Mouse (Mus musculus): ENCODE results near the gene Prss35. TPM values are rescaled to one million over a fixed set of nuclear protein-coding genes. Genes with fewer than 3 reads are reported as not detected.

Prss35 gene
- 6.2 and 8.4 TPM in 2 replicates for polyA plus RNA-seq (2015; fragmentation: Nextera tagmentation; extraction: Ambion mirVana)

- 5% methylated on average over 19 of the region's 19 CpGs for WGBS
Observed at GRCm38 (mm10) chr9:86742959-86743911, at the start of gene Prss35. Prss35 (plus strand) TSS chr9:86743649.

GRCm38 (mm10) chr9:86693935-86694334, 49.5 kb upstream of the Prss35 start:
- Histone ChIP-seq H3K4me1 (ENCODE audit: insufficient read depth, low read length) (0 out of 2 replicates have a peak, but pooled peaks cover 3% of the 10 kb centered on the region), H3K9me3 (ENCODE audit: low read length) (no peaks in the 10 kb centered on the region), H3K27ac (ENCODE audit: low read length) (no peak overlapping the region), H3K4me2 (replicated peaks; ENCODE audit: low read depth, low read length) (no peak overlapping the region), H3K4me3 (ENCODE audit: low read length) (no peak overlapping the region), H3K36me3 (ENCODE audit: insufficient read depth, low read length) (no peaks in the 10 kb centered on the region), H3K9ac (replicated peaks; ENCODE audit: low read length) (no peak overlapping the region), H3K27me3 (ENCODE audit: insufficient read depth, low read length) (no peaks in the 10 kb centered on the region)
- ATAC-seq (ENCODE audit: low FRiP score, low TSS enrichment), result no peak
- WGBS, result 84% methylated on average over 6 of the region's 6 CpGs

More at GRCm38 (mm10) chr9:86742959-86743911, at the start of gene Prss35:
- H3K9ac ChIP-seq (replicated peaks; ENCODE audit: low read length), result no peak within 1 kb of the TSS
- peak within 1 kb of the TSS; percentile 31 for H3K4me3 ChIP-seq (ENCODE audit: low read length)
- peak within 1 kb of the TSS; percentile 46 for H3K4me2 ChIP-seq (replicated peaks; ENCODE audit: low read depth, low read length)
- peaks cover 6% of the 10 kb centered on the region for H3K4me1 ChIP-seq (ENCODE audit: insufficient read depth, low read length)
- peak; percentile 94 for ATAC-seq (ENCODE audit: low FRiP score, low TSS enrichment)
- no peaks in the 10 kb centered on the region for H3K9me3 ChIP-seq (ENCODE audit: low read length)
- no peaks in the 10 kb centered on the region for H3K36me3 ChIP-seq (ENCODE audit: insufficient read depth, low read length)
- no peak within 1 kb of the TSS for H3K27ac ChIP-seq (ENCODE audit: low read length)
- H3K27me3 ChIP-seq (ENCODE audit: insufficient read depth, low read length), result no peaks in the 10 kb centered on the region; the same call in none of the 2 replicates

- no peaks in the 10 kb centered on the region for H3K27me3 ChIP-seq (ENCODE audit: insufficient read depth, low read length)
- H3K36me3 ChIP-seq (ENCODE audit: insufficient read depth, low read length), result no peaks in the 10 kb centered on the region
- no peaks in the 10 kb centered on the region for H3K9me3 ChIP-seq (ENCODE audit: low read length)
- H3K4me2 ChIP-seq (replicated peaks; ENCODE audit: low read depth, low read length), result no peak overlapping the region
- WGBS, result 96% methylated on average over 7 of the region's 7 CpGs
- ATAC-seq (ENCODE audit: low FRiP score, low TSS enrichment), result no peak
- H3K9ac ChIP-seq (replicated peaks; ENCODE audit: low read length), result no peak overlapping the region
- 0 out of 2 replicates have a peak, but pooled peaks cover 3% of the 10 kb centered on the region for H3K4me1 ChIP-seq (ENCODE audit: insufficient read depth, low read length)
- H3K4me3 ChIP-seq (ENCODE audit: low read length), result no peak overlapping the region
- H3K27ac ChIP-seq (ENCODE audit: low read length), result no peak overlapping the region
Observed at GRCm38 (mm10) chr9:86694644-86695043, 48.8 kb upstream of the Prss35 start.

- 2% methylated on average over 22 of the region's 56 CpGs for WGBS
- Histone ChIP-seq H3K4me1 (ENCODE audit: insufficient read depth, low read length) (0 out of 2 replicates have a peak, but pooled peaks cover 3% of the 10 kb centered on the region), H3K27me3 (ENCODE audit: insufficient read depth, low read length) (no peaks in the 10 kb centered on the region), H3K36me3 (ENCODE audit: insufficient read depth, low read length) (no peaks in the 10 kb centered on the region), H3K4me2 (replicated peaks; ENCODE audit: low read depth, low read length) (peak overlapping the region; percentile 94), H3K4me3 (ENCODE audit: low read length) (peak overlapping the region; percentile 72), H3K9ac (replicated peaks; ENCODE audit: low read length) (peak overlapping the region; percentile 80), H3K27ac (ENCODE audit: low read length) (no peak overlapping the region), H3K9me3 (ENCODE audit: low read length) (no peaks in the 10 kb centered on the region)
- peak; percentile 72 for ATAC-seq (ENCODE audit: low FRiP score, low TSS enrichment)
Observed at GRCm38 (mm10) chr9:86695199-86695817, 48.1 kb upstream of the Prss35 start.

GRCm38 (mm10) chr9:86695818-86696261, 47.6 kb upstream of the Prss35 start, which contains the start of gene Me1:
Me1 (minus strand) TSS chr9:86695953.
- Histone ChIP-seq H3K36me3 (ENCODE audit: insufficient read depth, low read length) (no peaks in the 10 kb centered on the region), H3K4me1 (ENCODE audit: insufficient read depth, low read length) (0 out of 2 replicates have a peak, but pooled peaks cover 3% of the 10 kb centered on the region), H3K9me3 (ENCODE audit: low read length) (no peaks in the 10 kb centered on the region), H3K27ac (ENCODE audit: low read length) (no peak within 1 kb of the TSS), H3K27me3 (ENCODE audit: insufficient read depth, low read length) (no peaks in the 10 kb centered on the region), H3K9ac (replicated peaks; ENCODE audit: low read length) (peak within 1 kb of the TSS; percentile 80), H3K4me2 (replicated peaks; ENCODE audit: low read depth, low read length) (peak within 1 kb of the TSS; percentile 94), H3K4me3 (ENCODE audit: low read length) (peak within 1 kb of the TSS; percentile 72)
- WGBS, result under 1% methylated on average over 40 of the region's 46 CpGs
- peak; percentile 90 for ATAC-seq (ENCODE audit: low FRiP score, low TSS enrichment)

GRCm38 (mm10) chr9:86701264-86701663, 42.2 kb upstream of the Prss35 start:
- no peak for ATAC-seq (ENCODE audit: low FRiP score, low TSS enrichment)
- H3K27me3 ChIP-seq (ENCODE audit: insufficient read depth, low read length), result no peaks in the 10 kb centered on the region
- H3K4me3 ChIP-seq (ENCODE audit: low read length), result no peak overlapping the region
- no peaks in the 10 kb centered on the region for H3K9me3 ChIP-seq (ENCODE audit: low read length)
- no peak overlapping the region for H3K4me2 ChIP-seq (replicated peaks; ENCODE audit: low read depth, low read length)
- no peak overlapping the region; the same call in 1 of the 2 replicates for H3K27ac ChIP-seq (ENCODE audit: low read length)
- WGBS, result 43% methylated on average over 5 of the region's 5 CpGs
- H3K9ac ChIP-seq (replicated peaks; ENCODE audit: low read length), result no peak overlapping the region
- H3K36me3 ChIP-seq (ENCODE audit: insufficient read depth, low read length), result no peaks in the 10 kb centered on the region
- H3K4me1 ChIP-seq (ENCODE audit: insufficient read depth, low read length), result no peaks in the 10 kb centered on the region

GRCm38 (mm10) chr9:86701844-86702243, 41.6 kb upstream of the Prss35 start:
- H3K4me3 ChIP-seq (ENCODE audit: low read length), result no peak overlapping the region
- 21% methylated on average over 2 of the region's 2 CpGs for WGBS
- H3K4me2 ChIP-seq (replicated peaks; ENCODE audit: low read depth, low read length), result no peak overlapping the region
- no peaks in the 10 kb centered on the region for H3K4me1 ChIP-seq (ENCODE audit: insufficient read depth, low read length)
- ATAC-seq (ENCODE audit: low FRiP score, low TSS enrichment), result no peak
- H3K9ac ChIP-seq (replicated peaks; ENCODE audit: low read length), result no peak overlapping the region
- H3K27me3 ChIP-seq (ENCODE audit: insufficient read depth, low read length), result no peaks in the 10 kb centered on the region
- no peak overlapping the region for H3K27ac ChIP-seq (ENCODE audit: low read length)
- H3K36me3 ChIP-seq (ENCODE audit: insufficient read depth, low read length), result no peaks in the 10 kb centered on the region
- H3K9me3 ChIP-seq (ENCODE audit: low read length), result no peaks in the 10 kb centered on the region

- H3K9me3 ChIP-seq (ENCODE audit: low read length), result no peaks in the 10 kb centered on the region
- ATAC-seq (ENCODE audit: low FRiP score, low TSS enrichment), result no peak
- H3K27me3 ChIP-seq (ENCODE audit: insufficient read depth, low read length), result no peaks in the 10 kb centered on the region
- no peak overlapping the region for H3K4me2 ChIP-seq (replicated peaks; ENCODE audit: low read depth, low read length)
- H3K4me1 ChIP-seq (ENCODE audit: insufficient read depth, low read length), result no peaks in the 10 kb centered on the region
- H3K9ac ChIP-seq (replicated peaks; ENCODE audit: low read length), result no peak overlapping the region
- H3K36me3 ChIP-seq (ENCODE audit: insufficient read depth, low read length), result no peaks in the 10 kb centered on the region
- no peak overlapping the region for H3K27ac ChIP-seq (ENCODE audit: low read length)
- no peak overlapping the region for H3K4me3 ChIP-seq (ENCODE audit: low read length)
- 71% methylated on average over 1 of the region's 1 CpGs for WGBS
Observed at GRCm38 (mm10) chr9:86707431-86707830, 36.0 kb upstream of the Prss35 start.

- H3K4me1 ChIP-seq (ENCODE audit: insufficient read depth, low read length), result no peaks in the 10 kb centered on the region
- no peak overlapping the region for H3K27ac ChIP-seq (ENCODE audit: low read length)
- no peaks in the 10 kb centered on the region for H3K27me3 ChIP-seq (ENCODE audit: insufficient read depth, low read length)
- H3K9me3 ChIP-seq (ENCODE audit: low read length), result no peaks in the 10 kb centered on the region
- ATAC-seq (ENCODE audit: low FRiP score, low TSS enrichment), result no peak
- no peak overlapping the region for H3K4me3 ChIP-seq (ENCODE audit: low read length)
- H3K4me2 ChIP-seq (replicated peaks; ENCODE audit: low read depth, low read length), result no peak overlapping the region
- no peaks in the 10 kb centered on the region for H3K36me3 ChIP-seq (ENCODE audit: insufficient read depth, low read length)
- WGBS, result 53% methylated on average over 6 of the region's 6 CpGs
- H3K9ac ChIP-seq (replicated peaks; ENCODE audit: low read length), result no peak overlapping the region
Observed at GRCm38 (mm10) chr9:86708921-86709320, 34.5 kb upstream of the Prss35 start.
